Mouse (Mus musculus) heart, embryonic 13.5 days (tissue): Measurements from ENCODE around the gene Fam161b. TPM values are rescaled to one million over a fixed set of nuclear protein-coding genes. Genes with fewer than 3 reads are reported as not detected.
"Not testable (repeated sequence)": the region's sequence is repeated elsewhere in the genome, so short reads cannot be mapped to it uniquely, and the experiment has no call there.

Experiments
- ATAC-seq: fragments of 200-750 bp; cut with Nextera tagmentation; 2 replicates; pipeline ENCODE4 v1.8.0; 2017; ENCODE audit warnings: moderate TSS enrichment; ENCODE audit not compliant: insufficient number of reproducible peaks, low FRiP score, low TSS enrichment; ENCODE audit errors: extremely low read depth
- H3K27ac ChIP-seq: fragments of 300-500 bp; sonication (generic); replicated peaks from 2 replicates; pipeline ENCODE4 v1.5.1; 2015; ENCODE audit warnings: moderate library complexity, mild to moderate bottlenecking, inconsistent platforms
- H3K27me3 ChIP-seq: fragments of 300-500 bp; sonication (generic); replicated peaks from 2 replicates; pipeline ENCODE4 v1.6.1; 2015; ENCODE audit warnings: mild to moderate bottlenecking, inconsistent platforms
- H3K36me3 ChIP-seq: fragments of 300-500 bp; sonication (generic); 2 replicates; pipeline ENCODE4 v1.6.1; 2015; ENCODE audit warnings: mild to moderate bottlenecking, inconsistent platforms
- H3K4me1 ChIP-seq: fragments of 300-500 bp; sonication (generic); 2 replicates; pipeline ENCODE4 v1.6.1; 2015; ENCODE audit warnings: inconsistent platforms
- H3K4me2 ChIP-seq: fragments of 300-500 bp; sonication (generic); 2 replicates; pipeline ENCODE4 v1.6.1; 2015; ENCODE audit warnings: inconsistent platforms, mild to moderate bottlenecking, moderate library complexity
- H3K4me3 ChIP-seq: fragments of 300-500 bp; sonication (generic); 2 replicates; pipeline ENCODE4 v1.5.1; 2015; ENCODE audit warnings: moderate library complexity, mild to moderate bottlenecking, inconsistent platforms
- H3K9ac ChIP-seq: fragments of 300-500 bp; sonication (generic); 2 replicates; pipeline ENCODE4 v1.6.1; 2015; ENCODE audit warnings: inconsistent platforms, mild to moderate bottlenecking, moderate library complexity
- H3K9me3 ChIP-seq: fragments of 300-500 bp; sonication (generic); 2 replicates; pipeline ENCODE4 v1.6.1; 2016; ENCODE audit warnings: inconsistent platforms
- WGBS: fragments of 180-500 bp; shearing (Covaris S2); methylation state at CpG from one replicate; pipeline ENCODE4 v1.1.7; 2015; ENCODE audit warnings: mixed read lengths; 5-methylcytosine and 5-hydroxymethylcytosine counted together
- polyA plus RNA-seq: library from polyadenylated mRNA; unstranded; fragments of >200 nt; fragmentation: Nextera tagmentation; extraction: Ambion mirVana; gene quantifications from 2 replicates; pipeline ENCODE4 v1.2.1, GENCODE M21; 2015

Gene Fam161b
- polyA plus RNA-seq, 1 experiment from 2014 or later, result 4.6 TPM

DNA sequence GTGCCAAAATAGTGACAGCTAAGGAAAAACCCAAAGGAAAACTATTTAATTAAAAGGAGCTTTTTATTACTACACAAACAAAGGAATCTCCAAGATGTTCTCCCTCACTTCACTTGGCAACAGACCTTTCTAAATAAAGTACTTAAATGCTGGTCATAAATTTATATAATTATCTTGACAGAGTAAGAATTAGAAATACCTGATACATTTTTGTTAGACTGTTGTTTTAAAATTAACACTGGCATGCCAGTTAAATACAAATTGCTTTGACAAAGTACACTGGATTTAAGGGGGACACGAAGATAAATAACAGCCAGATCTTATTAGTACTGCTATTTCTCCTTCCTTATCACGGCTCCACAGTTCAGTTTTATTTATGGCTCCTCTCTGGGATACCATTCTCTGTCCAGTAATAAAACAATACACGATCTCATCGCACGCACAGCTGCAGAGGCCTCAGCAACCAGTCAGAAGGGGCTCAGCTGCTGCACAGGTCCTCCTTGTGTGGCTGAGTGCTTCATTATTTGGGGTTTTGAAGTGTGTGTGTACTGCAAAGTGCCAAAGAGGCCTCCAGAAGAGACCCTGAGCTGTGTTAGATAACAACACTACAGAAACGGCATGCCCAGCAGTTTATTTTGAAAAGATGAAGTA, 12.3 kb upstream of the Fam161b start:
- peaks cover 21% of the 10 kb centered on the region for H3K4me1 ChIP-seq
- H3K9ac ChIP-seq, result peak overlapping the region; percentile 62
- H3K4me3 ChIP-seq, result no peak overlapping the region
- H3K27ac ChIP-seq, result peak overlapping the region; percentile 78
- H3K4me2 ChIP-seq, result 0 out of 2 replicates have a peak overlapping the region, but pooled peaks have one; percentile 9
- peaks cover 99% of the 10 kb centered on the region for H3K36me3 ChIP-seq
- WGBS, result 49% methylated on average over 6 of the region's 6 CpGs
- ATAC-seq, result no peak
- no peaks in the 10 kb centered on the region for H3K9me3 ChIP-seq
- H3K27me3 ChIP-seq, result no peaks in the 10 kb centered on the region

DNA sequence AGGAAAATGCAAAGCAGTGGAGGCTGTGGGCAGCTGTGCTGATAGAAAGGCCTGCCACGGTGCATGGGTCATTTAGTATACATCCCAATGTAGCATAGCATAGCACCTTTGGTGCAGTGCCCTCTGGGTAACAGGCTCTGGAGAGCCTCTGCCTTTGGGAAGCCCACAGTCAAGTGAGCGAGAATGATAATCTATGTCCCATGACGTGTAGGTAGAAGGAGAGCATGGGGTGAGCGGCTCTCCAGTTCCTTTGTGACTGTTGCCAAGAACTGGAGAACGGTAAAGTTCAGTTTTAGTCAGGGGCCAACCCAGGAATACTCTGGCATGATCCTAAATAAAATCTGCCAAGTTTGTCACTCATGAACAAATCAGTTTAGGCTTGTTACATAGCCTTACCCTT, 10.0 kb upstream of the Fam161b start:
- ATAC-seq, result no peak
- 83% methylated on average over 5 of the region's 5 CpGs for WGBS
- H3K9me3 ChIP-seq, result no peaks in the 10 kb centered on the region
- no peaks in the 10 kb centered on the region for H3K27me3 ChIP-seq
- H3K4me3 ChIP-seq, result no peak overlapping the region
- H3K4me2 ChIP-seq, result no peak overlapping the region
- peaks cover 21% of the 10 kb centered on the region for H3K4me1 ChIP-seq
- H3K36me3 ChIP-seq, result peaks cover 98% of the 10 kb centered on the region
- H3K9ac ChIP-seq, result no peak overlapping the region
- H3K27ac ChIP-seq, result no peak overlapping the region

GRCm38 (mm10) chr12:84366971-84367370, 5.3 kb upstream of the Fam161b start:
- Histone ChIP-seq H3K4me2 (no peak overlapping the region), H3K4me1 (peaks cover 27% of the 10 kb centered on the region), H3K36me3 (peaks cover 53% of the 10 kb centered on the region), H3K27me3 (no peaks in the 10 kb centered on the region), H3K9me3 (no peaks in the 10 kb centered on the region), H3K27ac (no peak overlapping the region), H3K4me3 (no peak overlapping the region), H3K9ac (no peak overlapping the region)
- 66% methylated on average over 9 of the region's 9 CpGs for WGBS
- no peak for ATAC-seq

DNA sequence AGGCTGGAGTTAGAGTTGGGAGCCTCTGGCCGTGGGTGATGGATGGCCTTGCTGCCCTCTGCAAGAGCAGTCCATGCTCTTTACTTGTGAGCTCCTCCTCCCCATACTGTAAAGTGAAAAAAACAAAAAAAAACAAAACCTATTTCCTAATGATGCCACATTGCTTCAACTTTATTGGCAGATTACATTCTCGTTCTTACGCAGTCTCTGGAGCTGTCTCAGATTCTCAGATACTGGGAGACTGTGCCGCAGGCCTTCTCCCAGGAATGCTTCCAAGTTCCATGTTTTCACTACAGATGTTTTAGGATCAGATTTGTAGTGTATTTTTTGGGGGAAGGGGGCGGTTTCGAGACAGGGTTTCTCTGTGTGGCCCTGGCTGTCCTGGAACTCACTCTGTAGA, 3.5 kb upstream of the Fam161b start:
- H3K9me3 ChIP-seq, result no peaks in the 10 kb centered on the region
- no peak overlapping the region for H3K27ac ChIP-seq
- ATAC-seq, result no peak
- no peak overlapping the region for H3K4me3 ChIP-seq
- H3K9ac ChIP-seq, result no peak overlapping the region
- peaks cover 34% of the 10 kb centered on the region for H3K36me3 ChIP-seq
- WGBS, result 92% methylated on average over 6 of the region's 6 CpGs
- no peak overlapping the region for H3K4me2 ChIP-seq
- H3K4me1 ChIP-seq, result peaks cover 38% of the 10 kb centered on the region
- H3K27me3 ChIP-seq, result no peaks in the 10 kb centered on the region

GRCm38 (mm10) chr12:84364291-84364690, 2.7 kb upstream of the Fam161b start:
- H3K9me3 ChIP-seq, result no peaks in the 10 kb centered on the region
- 0 out of 2 replicates have a peak overlapping the region, but pooled peaks have one; percentile 24 for H3K27ac ChIP-seq
- H3K4me1 ChIP-seq, result peaks cover 47% of the 10 kb centered on the region
- H3K9ac ChIP-seq, result peak overlapping the region; percentile 40; the same call in 1 of the 2 replicates
- ATAC-seq, result no peak
- WGBS, result 71% methylated on average over 9 of the region's 9 CpGs
- H3K4me2 ChIP-seq, result peak overlapping the region; percentile 89; the same call in 1 of the 2 replicates
- H3K4me3 ChIP-seq, result no peak overlapping the region
- H3K27me3 ChIP-seq, result no peaks in the 10 kb centered on the region
- H3K36me3 ChIP-seq, result peaks cover 26% of the 10 kb centered on the region

DNA sequence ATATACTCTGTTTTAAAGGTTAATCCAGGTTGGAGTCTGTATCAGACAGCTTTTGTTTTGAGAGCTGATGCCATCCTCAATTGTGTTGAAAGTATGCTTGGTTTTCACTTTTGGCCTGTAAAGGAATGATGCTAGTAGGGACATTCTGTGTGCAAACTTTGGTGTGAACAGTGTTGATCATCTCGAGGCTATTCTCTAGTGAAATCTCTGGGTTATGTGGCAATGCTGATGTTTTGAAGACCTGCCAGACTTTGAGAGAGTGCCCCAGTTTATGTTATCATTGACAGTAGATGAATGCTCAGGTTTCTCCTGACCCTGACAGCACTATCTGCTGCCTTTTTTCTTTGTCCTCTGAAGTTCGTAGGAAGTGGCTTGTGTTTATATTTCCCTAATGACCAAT, 1.2 kb upstream of the Fam161b start:
- H3K36me3 ChIP-seq, result peaks cover 12% of the 10 kb centered on the region
- no peak for ATAC-seq
- no peak overlapping the region for H3K27ac ChIP-seq
- no peaks in the 10 kb centered on the region for H3K9me3 ChIP-seq
- H3K4me2 ChIP-seq, result peak overlapping the region; percentile 89
- WGBS, result 35% methylated on average over 2 of the region's 2 CpGs
- H3K27me3 ChIP-seq, result no peaks in the 10 kb centered on the region
- peak overlapping the region; percentile 91 for H3K4me3 ChIP-seq
- H3K4me1 ChIP-seq, result peaks cover 49% of the 10 kb centered on the region
- peak overlapping the region; percentile 92 for H3K9ac ChIP-seq

- H3K9me3 ChIP-seq, H3K4me2 ChIP-seq, H3K27me3 ChIP-seq, H3K9ac ChIP-seq, H3K4me3 ChIP-seq, ATAC-seq, H3K27ac ChIP-seq: not testable (repeated sequence)
- peaks cover 36% of the 10 kb centered on the region for H3K4me1 ChIP-seq
- H3K36me3 ChIP-seq, result peaks cover 39% of the 10 kb centered on the region
- WGBS, result 65% methylated on average over 2 of the region's 2 CpGs
Observed at GRCm38 (mm10) chr12:84358699-84359098, 2.9 kb downstream of the Fam161b start.

GRCm38 (mm10) chr12:84347192-84347591, 14.4 kb downstream of the Fam161b start:
- WGBS, result 40% methylated on average over 2 of the region's 2 CpGs
- peaks cover 64% of the 10 kb centered on the region for H3K36me3 ChIP-seq
- no peak for ATAC-seq

GRCm38 (mm10) chr12:84336963-84337625, 24.5 kb downstream of the Fam161b start:
- no peak overlapping the region for H3K4me3 ChIP-seq
- H3K4me2 ChIP-seq, result no peak overlapping the region
- no peak for ATAC-seq
- no peak overlapping the region for H3K9ac ChIP-seq
- H3K4me1 ChIP-seq, result no peaks in the 10 kb centered on the region
- WGBS, result 88% methylated on average over 11 of the region's 11 CpGs
- H3K27me3 ChIP-seq, result no peaks in the 10 kb centered on the region
- no peaks in the 10 kb centered on the region for H3K9me3 ChIP-seq
- H3K27ac ChIP-seq, result no peak overlapping the region
- H3K36me3 ChIP-seq, result peaks cover 94% of the 10 kb centered on the region

More at GRCm38 (mm10) chr12:84347192-84347591, 14.4 kb downstream of the Fam161b start:
- H3K9me3 ChIP-seq, result no peaks in the 10 kb centered on the region
- H3K4me3 ChIP-seq, result no peak overlapping the region
- H3K27ac ChIP-seq, result no peak overlapping the region
- H3K4me2 ChIP-seq, result no peak overlapping the region
- no peaks in the 10 kb centered on the region for H3K27me3 ChIP-seq
- no peak overlapping the region for H3K9ac ChIP-seq
- H3K4me1 ChIP-seq, result no peaks in the 10 kb centered on the region; the same call in 1 of the 2 replicates

- Histone ChIP-seq H3K9ac (no peak overlapping the region), H3K4me1 (peaks cover 16% of the 10 kb centered on the region), H3K9me3 (no peaks in the 10 kb centered on the region), H3K4me3 (no peak overlapping the region), H3K27me3 (no peaks in the 10 kb centered on the region), H3K4me2 (no peak overlapping the region), H3K27ac (peak overlapping the region; percentile 55), H3K36me3 (peaks cover 79% of the 10 kb centered on the region)
- peak; percentile 14; the same call in 1 of the 2 replicates for ATAC-seq
- 31% methylated on average over 4 of the region's 4 CpGs for WGBS
Observed at GRCm38 (mm10) chr12:84327111-84327512, 34.5 kb downstream of the Fam161b start.

GRCm38 (mm10) chr12:84316721-84317621, 44.7 kb downstream of the Fam161b start, which contains the start of gene Zfp410:
Zfp410 (plus strand) TSS chr12:84316852.
- under 1% methylated on average over 77 of the region's 77 CpGs for WGBS
- Histone ChIP-seq H3K4me3 (peak within 1 kb of the TSS; percentile 88), H3K9me3 (no peaks in the 10 kb centered on the region), H3K27ac (peak within 1 kb of the TSS; percentile 97), H3K4me1 (peaks cover 31% of the 10 kb centered on the region), H3K27me3 (no peaks in the 10 kb centered on the region), H3K36me3 (peaks cover 15% of the 10 kb centered on the region), H3K9ac (peak within 1 kb of the TSS; percentile 97), H3K4me2 (peak within 1 kb of the TSS; percentile 81)
- peak; percentile 90 for ATAC-seq
